Mouse (Mus musculus): ENCODE results near the gene Bag6.

The Bag6 gene

GRCm38 (mm10) chr17:35194844-35195630, 60.1 kb downstream of the Bag6 start:
- no peak for DNase-seq (ENCODE audit: low read depth, low spot score)

DNA sequence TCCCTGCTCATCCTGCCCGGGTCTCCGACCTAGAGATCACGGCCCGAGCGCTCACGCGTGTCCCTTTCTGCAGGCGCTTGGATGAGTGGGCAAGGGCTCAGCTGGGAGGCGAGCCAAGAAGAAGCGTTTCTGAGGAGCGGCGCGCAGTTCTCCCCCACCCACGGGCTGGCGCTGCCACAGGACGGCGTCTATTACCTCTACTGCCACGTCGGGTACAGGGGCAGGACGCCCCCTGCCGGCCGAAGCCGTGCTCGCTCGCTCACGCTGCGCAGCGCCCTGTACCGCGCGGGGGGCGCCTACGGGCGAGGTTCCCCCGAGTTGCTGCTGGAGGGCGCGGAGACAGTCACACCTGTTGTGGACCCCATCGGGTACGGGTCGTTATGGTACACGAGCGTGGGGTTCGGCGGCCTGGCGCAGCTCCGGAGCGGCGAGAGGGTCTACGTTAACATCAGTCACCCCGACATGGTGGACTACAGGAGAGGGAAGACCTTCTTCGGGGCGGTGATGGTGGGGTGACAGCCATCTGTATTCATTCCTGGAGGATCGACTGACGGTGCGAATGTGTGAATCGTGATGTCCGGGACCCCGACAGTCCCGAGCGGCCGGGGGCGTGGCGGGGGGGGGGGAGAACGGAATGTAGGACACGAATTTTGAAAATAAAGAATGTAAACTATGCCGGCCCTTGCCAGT, 60.8 kb downstream of the Bag6 start:
- DNase-seq (ENCODE audit: low read depth, low spot score) = peak; percentile 19

- DNase-seq (ENCODE audit: low read depth, low spot score) = no peak
Observed at GRCm38 (mm10) chr17:35196321-35196641, 61.3 kb downstream of the Bag6 start.

All from c-Kit-negative CD71-positive TER-119-positive erythroid progenitor cells, embryonic 14.5 days (primary cell).